Mouse (Mus musculus) embryonic facial prominence, embryonic 11.5 days (tissue): ENCODE results near the gene Cacfd1. TPM values are rescaled to one million over a fixed set of nuclear protein-coding genes. Genes with fewer than 3 reads are reported as not detected.

Experiments
- ATAC-seq: fragments of 200-750 bp; cut with Nextera tagmentation; replicated peaks from 2 replicates; pipeline ENCODE4 v1.8.0; 2017; ENCODE audit warnings: low read depth; ENCODE audit not compliant: insufficient number of reproducible peaks, low FRiP score, low TSS enrichment
- DNase-seq: peaks from one replicate; pipeline ENCODE4 v3.0.0-alpha.2; 2015; ENCODE audit warnings: low spot score
- H3K27ac ChIP-seq: fragments of 300-500 bp; sonication (generic); replicated peaks from 2 replicates; pipeline ENCODE4 v1.5.1; 2014; ENCODE audit warnings: mild to moderate bottlenecking, low read depth, low read length, control low read depth
- H3K27me3 ChIP-seq: fragments of 300-500 bp; sonication (generic); 2 replicates; pipeline ENCODE4 v1.6.1; 2014; ENCODE audit warnings: mild to moderate bottlenecking, low read length, moderate library complexity, mixed read lengths; ENCODE audit not compliant: control insufficient read depth, insufficient read depth
- H3K36me3 ChIP-seq: fragments of 300-500 bp; sonication (generic); replicated peaks from 2 replicates; pipeline ENCODE4 v1.6.1; 2014; ENCODE audit warnings: low read depth, mild to moderate bottlenecking, low read length, moderate library complexity, mixed read lengths; ENCODE audit not compliant: control insufficient read depth, insufficient read depth
- H3K4me1 ChIP-seq: fragments of 300-500 bp; sonication (generic); 2 replicates; pipeline ENCODE4 v1.6.1; 2014; ENCODE audit warnings: low read length, mixed read lengths; ENCODE audit not compliant: control insufficient read depth, insufficient read depth
- H3K4me2 ChIP-seq: fragments of 300-500 bp; sonication (generic); 2 replicates; pipeline ENCODE4 v1.6.1; 2014; ENCODE audit warnings: low read depth, mild to moderate bottlenecking, control low read depth, low read length, moderate library complexity
- H3K4me3 ChIP-seq: fragments of 300-500 bp; sonication (generic); 2 replicates; pipeline ENCODE4 v1.5.1; 2014; ENCODE audit warnings: low read depth, low read length, control low read depth
- H3K9ac ChIP-seq: fragments of 300-500 bp; sonication (generic); replicated peaks from 2 replicates; pipeline ENCODE4 v1.6.1; 2014; ENCODE audit warnings: mild to moderate bottlenecking, control low read depth, low read length
- H3K9me3 ChIP-seq: fragments of 300-500 bp; sonication (generic); replicated peaks from 2 replicates; pipeline ENCODE4 v1.6.1; 2016; ENCODE audit warnings: mild to moderate bottlenecking, low read length, inconsistent platforms, mixed read lengths; ENCODE audit not compliant: control insufficient read depth
- WGBS: fragments of 180-500 bp; shearing (Covaris S2); extraction: QIAGEN DNeasy Blood & Tissue Kit; methylation state at CpG from one replicate; pipeline ENCODE4 v1.1.7; 2014; 5-methylcytosine and 5-hydroxymethylcytosine counted together
- polyA plus RNA-seq: library from polyadenylated mRNA; unstranded; fragments of >200 nt; fragmentation: Nextera tagmentation; extraction: Ambion mirVana; gene quantifications from 2 replicates; pipeline ENCODE4 v1.2.1, GENCODE M21; 2014

Cacfd1 gene
- polyA plus RNA-seq, 1 experiment from 2014 or later = 66.2 TPM

DNA sequence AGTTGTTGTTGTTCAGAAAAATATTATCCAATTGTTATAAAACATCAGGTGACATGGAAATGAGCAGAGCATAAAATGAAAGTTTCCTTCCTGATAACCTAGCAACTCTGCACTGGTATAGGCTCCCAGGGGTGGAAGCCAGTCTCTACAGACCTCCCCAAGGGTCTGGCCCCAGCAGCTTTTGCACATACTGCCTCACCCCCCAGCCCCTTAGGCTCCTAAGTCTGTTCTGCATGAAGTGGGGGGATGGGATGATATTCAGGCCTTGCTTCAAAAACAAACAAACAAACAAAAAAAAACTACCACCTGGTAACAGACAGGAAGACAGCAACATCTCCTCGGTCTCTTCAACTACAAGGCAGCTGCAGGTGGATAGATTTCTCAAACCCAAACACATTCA lies 29.4 kb upstream of the Cacfd1 start:
- DNase-seq (no peak), ATAC-seq (no peak)
- 54% methylated on average over 1 of the region's 1 CpGs for WGBS
- Histone ChIP-seq H3K4me1 (no peaks in the 10 kb centered on the region), H3K9me3 (no peaks in the 10 kb centered on the region), H3K4me2 (no peak overlapping the region), H3K4me3 (no peak overlapping the region), H3K27me3 (no peaks in the 10 kb centered on the region), H3K27ac (no peak overlapping the region), H3K36me3 (no peaks in the 10 kb centered on the region), H3K9ac (no peak overlapping the region)

GRCm38 (mm10) chr2:26984179-26984578 lies 25.5 kb upstream of the Cacfd1 start:
- ATAC-seq (no peak), DNase-seq (no peak)
- no peaks in the 10 kb centered on the region for H3K4me1 ChIP-seq
- H3K9me3 ChIP-seq = no peaks in the 10 kb centered on the region
- whole genome bisulfite sequencing = 74% methylated on average over 2 of the region's 2 CpGs
- no peak overlapping the region for H3K4me2 ChIP-seq
- no peaks in the 10 kb centered on the region for H3K36me3 ChIP-seq
- H3K4me3 ChIP-seq = no peak overlapping the region
- H3K9ac ChIP-seq = no peak overlapping the region
- no peaks in the 10 kb centered on the region for H3K27me3 ChIP-seq
- H3K27ac ChIP-seq = no peak overlapping the region

DNA sequence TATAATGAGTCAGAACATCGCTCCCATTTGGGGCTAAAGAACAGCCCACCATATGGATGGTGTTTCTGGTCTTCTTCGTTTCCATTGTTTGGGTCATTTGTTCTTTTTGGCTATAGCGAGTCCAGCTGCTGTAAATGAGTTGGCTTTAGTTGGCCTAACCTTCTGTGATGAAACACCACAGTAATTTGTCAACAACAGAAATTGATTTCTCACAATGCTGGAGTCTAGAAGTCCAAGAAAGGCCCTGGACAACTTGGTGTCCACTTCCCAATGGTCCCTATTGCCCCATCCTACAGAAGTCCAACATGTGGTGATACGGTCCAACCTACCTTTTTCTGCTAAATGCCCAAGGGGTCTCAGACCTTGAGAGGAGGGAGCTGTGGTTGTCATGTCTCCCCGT lies 25.1 kb upstream of the Cacfd1 start:
- H3K36me3 ChIP-seq = no peaks in the 10 kb centered on the region
- H3K9me3 ChIP-seq = no peaks in the 10 kb centered on the region
- no peak for DNase-seq
- H3K27me3 ChIP-seq = no peaks in the 10 kb centered on the region
- no peak overlapping the region for H3K27ac ChIP-seq
- H3K4me1 ChIP-seq = no peaks in the 10 kb centered on the region
- H3K4me3 ChIP-seq = no peak overlapping the region
- ATAC-seq = no peak
- H3K4me2 ChIP-seq = no peak overlapping the region
- no peak overlapping the region for H3K9ac ChIP-seq
- WGBS = 80% methylated on average over 5 of the region's 5 CpGs

- Histone ChIP-seq H3K27ac (no peak overlapping the region), H3K9ac (no peak overlapping the region), H3K9me3 (no peaks in the 10 kb centered on the region), H3K4me3 (no peak overlapping the region), H3K4me1 (no peaks in the 10 kb centered on the region), H3K27me3 (no peaks in the 10 kb centered on the region), H3K36me3 (no peaks in the 10 kb centered on the region), H3K4me2 (no peak overlapping the region)
- WGBS = 76% methylated on average over 3 of the region's 3 CpGs
- DNase-seq (no peak), ATAC-seq (no peak)
Measured at GRCm38 (mm10) chr2:26993936-26994335, 15.8 kb upstream of the Cacfd1 start.

DNA sequence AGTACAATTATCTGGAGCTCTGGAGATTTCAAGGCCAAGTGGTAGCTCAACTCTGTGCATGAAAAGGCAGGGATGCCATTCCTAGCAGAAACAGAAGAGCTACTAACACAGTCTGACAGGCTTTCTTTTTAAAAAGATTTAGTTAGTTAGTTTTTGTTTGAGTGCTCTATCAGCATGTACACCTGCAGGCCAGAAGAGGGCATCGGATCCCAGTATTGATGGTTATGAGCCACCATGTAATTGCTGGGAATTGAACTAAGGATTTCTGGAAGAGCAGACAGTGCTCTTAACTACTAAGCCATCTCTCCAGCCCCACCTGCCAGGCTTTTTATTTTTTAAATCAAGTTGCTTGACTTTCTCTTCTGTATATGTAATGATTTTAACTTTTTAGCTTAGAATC lies 12.2 kb upstream of the Cacfd1 start:
- Histone ChIP-seq H3K27me3 (no peaks in the 10 kb centered on the region), H3K27ac (no peak overlapping the region), H3K9ac (no peak overlapping the region), H3K4me2 (no peak overlapping the region), H3K4me1 (no peaks in the 10 kb centered on the region), H3K9me3 (no peaks in the 10 kb centered on the region), H3K36me3 (no peaks in the 10 kb centered on the region), H3K4me3 (no peak overlapping the region)
- DNase-seq (no peak), ATAC-seq (no peak)
- 83% methylated on average over 1 of the region's 1 CpGs for WGBS

DNA sequence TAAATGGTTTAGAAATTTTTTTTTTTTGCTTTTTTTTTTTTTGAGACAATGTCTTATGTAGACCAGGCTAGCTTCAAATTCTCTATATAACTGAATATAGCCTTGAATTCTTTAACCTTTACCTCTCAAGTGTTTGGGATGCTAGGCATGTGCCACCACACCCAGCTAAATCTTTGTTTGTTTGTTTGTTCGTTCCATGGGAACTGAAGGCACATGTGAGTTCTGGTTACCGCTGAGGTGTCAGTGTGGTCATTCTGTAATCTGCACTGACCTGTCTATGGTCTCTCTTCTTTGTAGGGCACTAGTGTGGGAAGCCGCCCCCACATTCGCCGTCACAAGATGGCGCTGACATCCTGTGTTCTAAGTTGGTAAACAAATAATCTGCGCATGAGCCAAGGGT lies 11.7 kb upstream of the Cacfd1 start:
- WGBS = 92% methylated on average over 6 of the region's 7 CpGs
- Histone ChIP-seq H3K4me2 (no peak overlapping the region), H3K27ac (no peak overlapping the region), H3K9ac (no peak overlapping the region), H3K4me3 (no peak overlapping the region), H3K27me3 (no peaks in the 10 kb centered on the region), H3K4me1 (no peaks in the 10 kb centered on the region), H3K36me3 (no peaks in the 10 kb centered on the region), H3K9me3 (no peaks in the 10 kb centered on the region)
- ATAC-seq (no peak), DNase-seq (no peak)

GRCm38 (mm10) chr2:27006255-27006654 lies 3.5 kb upstream of the Cacfd1 start:
- 68% methylated on average over 4 of the region's 4 CpGs for WGBS
- Histone ChIP-seq H3K4me1 (no peaks in the 10 kb centered on the region), H3K27ac (no peak overlapping the region), H3K36me3 (no peaks in the 10 kb centered on the region), H3K4me2 (no peak overlapping the region), H3K27me3 (no peaks in the 10 kb centered on the region), H3K4me3 (no peak overlapping the region), H3K9ac (no peak overlapping the region), H3K9me3 (no peaks in the 10 kb centered on the region)
- DNase-seq = no peak
- ATAC-seq = no peak

GRCm38 (mm10) chr2:27007701-27008100 lies 2.0 kb upstream of the Cacfd1 start:
- Histone ChIP-seq H3K4me1 (no peaks in the 10 kb centered on the region), H3K36me3 (no peaks in the 10 kb centered on the region), H3K9me3 (no peaks in the 10 kb centered on the region), H3K27ac (no peak overlapping the region), H3K9ac (no peak overlapping the region), H3K27me3 (no peaks in the 10 kb centered on the region), H3K4me3 (no peak overlapping the region), H3K4me2 (no peak overlapping the region)
- no peak for DNase-seq
- whole genome bisulfite sequencing = 69% methylated on average over 7 of the region's 7 CpGs
- ATAC-seq = no peak
